Mouse (Mus musculus) brain, embryonic 14.5 days (tissue): ENCODE results near the gene Gm17455. TPM values are rescaled to one million over a fixed set of nuclear protein-coding genes. Genes with fewer than 3 reads are reported as not detected.

Experiments used
- DNase-seq: peaks from one replicate; pipeline ENCODE4 v3.0.0-alpha.2; 2011; ENCODE audit warnings: low read depth
- CTCF ChIP-seq: fragments of 200-500 bp; IDR thresholded peaks from 2 replicates; pipeline ENCODE4 v1.5.1; 2012; ENCODE audit warnings: inconsistent platforms, mild to moderate bottlenecking, moderate library complexity, borderline replicate concordance; ENCODE audit not compliant: insufficient read depth, insufficient read length; ENCODE audit errors: extremely low read depth
- POLR2A ChIP-seq: fragments of 200-500 bp; IDR thresholded peaks from 2 replicates; pipeline ENCODE4 v1.6.1; 2012; ENCODE audit warnings: mild to moderate bottlenecking, inconsistent platforms, borderline replicate concordance; ENCODE audit not compliant: poor library complexity, insufficient read depth, insufficient read length, severe bottlenecking; ENCODE audit errors: extremely low read depth
- polyA plus RNA-seq: library from polyadenylated mRNA; depleted of rRNA; stranded (reverse); fragments of >200 nt; gene quantifications from 2 replicates; pipeline ENCODE4 v1.2.3, GENCODE M21; 2012; rRNA removed

Gene Gm17455
- polyA plus RNA-seq, 1 experiment = 9.1 TPM

GRCm38 (mm10) chr10:60447186-60447585 lies 47.7 kb downstream of the Gm17455 start:
- TF ChIP-seq CTCF (no peak), POLR2A (no peak)
- DNase-seq = peak; percentile 38

Other genes starting within 250 kb of the Gm17455 start
- gene Chst3, start 180.5 kb upstream of the Gm17455 start, polyA plus RNA-seq = 3.1 and 4.6 TPM in 2 replicates
- gene Psap, start 122.1 kb upstream of the Gm17455 start, polyA plus RNA-seq = 626 and 654 TPM in 2 replicates
- 5.1 and 6.9 TPM in 2 replicates for gene Vsir, start 52.9 kb upstream of the Gm17455 start, polyA plus RNA-seq